Mouse (Mus musculus) lung, postnatal 0 days (tissue): Measurements from ENCODE around the gene Uqcc2. TPM values are rescaled to one million over a fixed set of nuclear protein-coding genes. Genes with fewer than 3 reads are reported as not detected.

Experiments used
- ATAC-seq: fragments of 200-750 bp; cut with Nextera tagmentation; 2 replicates; pipeline ENCODE4 v1.8.0; 2017; ENCODE audit warnings: moderate library complexity
- DNase-seq: peaks from one replicate; pipeline ENCODE4 v3.0.0-alpha.2; 2016; ENCODE audit warnings: low spot score
- H3K27ac ChIP-seq: fragments of 300-500 bp; sonication (generic); 2 replicates; pipeline ENCODE4 v1.5.1; 2014; ENCODE audit warnings: antibody characterized with exemption, mild to moderate bottlenecking, low read length, mixed read lengths
- H3K27me3 ChIP-seq: fragments of 300-500 bp; sonication (generic); replicated peaks from 2 replicates; pipeline ENCODE4 v1.6.1; 2014; ENCODE audit warnings: low read length, mixed read lengths; ENCODE audit not compliant: insufficient read depth
- H3K36me3 ChIP-seq: fragments of 300-500 bp; sonication (generic); 2 replicates; pipeline ENCODE4 v1.6.1; 2014; ENCODE audit warnings: low read length, mixed read lengths; ENCODE audit not compliant: insufficient read depth
- H3K4me1 ChIP-seq: fragments of 300-500 bp; sonication (generic); 2 replicates; pipeline ENCODE4 v1.6.1; 2014; ENCODE audit warnings: antibody characterized with exemption, low read depth, low read length, mixed read lengths; ENCODE audit not compliant: insufficient read depth
- H3K4me2 ChIP-seq: fragments of 300-500 bp; sonication (generic); replicated peaks from 2 replicates; pipeline ENCODE4 v1.6.1; 2014; ENCODE audit warnings: low read depth, mild to moderate bottlenecking, low read length, moderate library complexity, mixed read lengths
- H3K4me3 ChIP-seq: fragments of 300-500 bp; sonication (generic); 2 replicates; pipeline ENCODE4 v1.5.1; 2014; ENCODE audit warnings: low read depth, low read length
- H3K9ac ChIP-seq: fragments of 300-500 bp; sonication (generic); replicated peaks from 2 replicates; pipeline ENCODE4 v1.6.1; 2014; ENCODE audit warnings: low read depth, mild to moderate bottlenecking
- H3K9me3 ChIP-seq: fragments of 300-500 bp; sonication (generic); 2 replicates; pipeline ENCODE4 v1.6.1; 2016; ENCODE audit warnings: low read length, mixed read lengths
- CTCF ChIP-seq: IDR thresholded peaks from 2 replicates; pipeline ENCODE4 v1.5.1; 2016; ENCODE audit warnings: antibody characterized with exemption, mild to moderate bottlenecking
- EP300 ChIP-seq: IDR thresholded peaks from 2 replicates; pipeline ENCODE4 v1.6.1; 2016; ENCODE audit warnings: antibody characterized with exemption, mild to moderate bottlenecking, control low read depth
- WGBS: fragments of 180-500 bp; shearing (Covaris S2); extraction: QIAGEN DNeasy Blood & Tissue Kit; methylation state at CpG from one replicate; pipeline ENCODE4 v1.1.7; 2014; 5-methylcytosine and 5-hydroxymethylcytosine counted together
- polyA plus RNA-seq: library from polyadenylated mRNA; unstranded; fragments of >200 nt; fragmentation: Nextera tagmentation; extraction: Ambion mirVana; gene quantifications from 2 replicates; pipeline ENCODE4 v1.2.1, GENCODE M21; 2015

Uqcc2 gene
- polyA plus RNA-seq, 1 experiment from 2014 or later: 176 TPM

GRCm38 (mm10) chr17:27119954-27120353 is 13.8 kb downstream of the Uqcc2 start:
- H3K27me3 ChIP-seq: no peaks in the 10 kb centered on the region
- H3K36me3 ChIP-seq: 0 out of 2 replicates have a peak, but pooled peaks cover 4% of the 10 kb centered on the region
- DNase-seq (no peak), ATAC-seq (no peak)
- no peak overlapping the region for H3K4me2 ChIP-seq
- no peaks in the 10 kb centered on the region for H3K9me3 ChIP-seq
- H3K4me3 ChIP-seq: no peak overlapping the region
- no peak overlapping the region for H3K9ac ChIP-seq
- no peaks in the 10 kb centered on the region; the same call in 1 of the 2 replicates for H3K4me1 ChIP-seq
- 66% methylated on average over 8 of the region's 8 CpGs for WGBS
- TF ChIP-seq EP300 (no peak), CTCF (no peak)
- no peak overlapping the region for H3K27ac ChIP-seq

- Histone ChIP-seq H3K9ac (no peak overlapping the region), H3K27ac (no peak overlapping the region), H3K4me3 (no peak overlapping the region), H3K36me3 (0 out of 2 replicates have a peak, but pooled peaks cover 4% of the 10 kb centered on the region), H3K4me2 (no peak overlapping the region), H3K27me3 (no peaks in the 10 kb centered on the region), H3K9me3 (no peaks in the 10 kb centered on the region), H3K4me1 (no peaks in the 10 kb centered on the region; the same call in 1 of the 2 replicates)
- ATAC-seq (no peak), DNase-seq (no peak)
- 70% methylated on average over 4 of the region's 4 CpGs for WGBS
- no peak for TF ChIP-seq EP300
- TF ChIP-seq CTCF: no peak
These were observed 14.2 kb downstream of the Uqcc2 start for GRCm38 (mm10) chr17:27119540-27119895.

- H3K9me3 ChIP-seq: no peaks in the 10 kb centered on the region
- H3K4me1 ChIP-seq: no peaks in the 10 kb centered on the region; the same call in 1 of the 2 replicates
- no peak overlapping the region for H3K27ac ChIP-seq
- no peak overlapping the region for H3K4me2 ChIP-seq
- no peak overlapping the region for H3K4me3 ChIP-seq
- 0 out of 2 replicates have a peak, but pooled peaks cover 1% of the 10 kb centered on the region for H3K36me3 ChIP-seq
- 78% methylated on average over 25 of the region's 25 CpGs for WGBS
- no peak for ATAC-seq
- TF ChIP-seq EP300 (no peak), CTCF (no peak)
- H3K27me3 ChIP-seq: no peaks in the 10 kb centered on the region
- no peak for DNase-seq
- H3K9ac ChIP-seq: no peak overlapping the region
These were observed 14.8 kb downstream of the Uqcc2 start for GRCm38 (mm10) chr17:27118676-27119539.

- Histone ChIP-seq H3K9ac (no peak overlapping the region), H3K27me3 (no peaks in the 10 kb centered on the region), H3K36me3 (0 out of 2 replicates have a peak, but pooled peaks cover 12% of the 10 kb centered on the region), H3K4me1 (no peaks in the 10 kb centered on the region), H3K9me3 (no peaks in the 10 kb centered on the region), H3K4me2 (no peak overlapping the region), H3K27ac (no peak overlapping the region), H3K4me3 (no peak overlapping the region)
- DNase-seq (no peak), ATAC-seq (peak; percentile 46; the same call in 1 of the 2 replicates)
- TF ChIP-seq CTCF (no peak), EP300 (peak; percentile 42)
- 52% methylated on average over 7 of the region's 7 CpGs for WGBS
These were observed 23.6 kb downstream of the Uqcc2 start for GRCm38 (mm10) chr17:27110072-27110471.

GRCm38 (mm10) chr17:27107936-27108335 is 25.8 kb downstream of the Uqcc2 start:
- no peaks in the 10 kb centered on the region for H3K27me3 ChIP-seq
- 72% methylated on average over 6 of the region's 6 CpGs for WGBS

GRCm38 (mm10) chr17:27106745-27107144 is 27.0 kb downstream of the Uqcc2 start:
- WGBS: 83% methylated on average over 9 of the region's 9 CpGs
- Histone ChIP-seq H3K9me3 (no peaks in the 10 kb centered on the region), H3K36me3 (0 out of 2 replicates have a peak, but pooled peaks cover 9% of the 10 kb centered on the region), H3K4me1 (no peaks in the 10 kb centered on the region), H3K27me3 (no peaks in the 10 kb centered on the region), H3K27ac (no peak overlapping the region), H3K9ac (no peak overlapping the region), H3K4me2 (no peak overlapping the region), H3K4me3 (no peak overlapping the region)
- DNase-seq: no peak
- ATAC-seq: no peak
- TF ChIP-seq EP300 (no peak), CTCF (peak; percentile 63)

More at GRCm38 (mm10) chr17:27107936-27108335, 25.8 kb downstream of the Uqcc2 start:
- H3K27ac ChIP-seq: no peak overlapping the region
- H3K9ac ChIP-seq: no peak overlapping the region
- H3K36me3 ChIP-seq: 0 out of 2 replicates have a peak, but pooled peaks cover 10% of the 10 kb centered on the region
- DNase-seq (no peak), ATAC-seq (no peak)
- no peaks in the 10 kb centered on the region for H3K9me3 ChIP-seq
- no peak overlapping the region for H3K4me3 ChIP-seq
- no peak for TF ChIP-seq CTCF
- TF ChIP-seq EP300: no peak
- no peaks in the 10 kb centered on the region for H3K4me1 ChIP-seq
- no peak overlapping the region for H3K4me2 ChIP-seq
